Mouse (Mus musculus): ENCODE measurements around the gene Ccnl1. TPM values are rescaled to one million over a fixed set of nuclear protein-coding genes. Genes with fewer than 3 reads are reported as not detected.
A peak's percentile ranks its signal among the peaks of the same experiment; 100 is the strongest.

Ccnl1 gene
- polyA plus RNA-seq, 1 experiment from 2014 or later = 80.2 TPM

- no peak for ATAC-seq (ENCODE audit: low read depth)
- no peak overlapping the region for H3K9ac ChIP-seq (replicated peaks; ENCODE audit: low read depth, low read length)
- H3K27ac ChIP-seq (ENCODE audit: low read depth, low read length) = no peak overlapping the region
- no peaks in the 10 kb centered on the region for H3K4me1 ChIP-seq (ENCODE audit: control insufficient read depth, insufficient read depth, low read length)
- H3K4me3 ChIP-seq (ENCODE audit: low read depth, low read length) = no peak overlapping the region
- no peaks in the 10 kb centered on the region for H3K27me3 ChIP-seq (ENCODE audit: control insufficient read depth, insufficient read depth, low read length)
- WGBS = 85% methylated on average over 8 of the region's 8 CpGs
- H3K36me3 ChIP-seq (ENCODE audit: control insufficient read depth, insufficient read depth, low read length) = no peaks in the 10 kb centered on the region
- no peak overlapping the region for H3K4me2 ChIP-seq (ENCODE audit: low read depth, low read length)
- no peaks in the 10 kb centered on the region for H3K9me3 ChIP-seq (ENCODE audit: control insufficient read depth, low read length)
Measured at GRCm38 (mm10) chr3:65988711-65989495, 30.9 kb upstream of the Ccnl1 start.

- 32% methylated on average over 3 of the region's 3 CpGs for WGBS
- Histone ChIP-seq H3K9me3 (ENCODE audit: control insufficient read depth, low read length) (no peaks in the 10 kb centered on the region), H3K4me3 (ENCODE audit: low read depth, low read length) (no peak overlapping the region), H3K27ac (ENCODE audit: low read depth, low read length) (no peak overlapping the region), H3K27me3 (ENCODE audit: control insufficient read depth, insufficient read depth, low read length) (no peaks in the 10 kb centered on the region), H3K9ac (replicated peaks; ENCODE audit: low read depth, low read length) (no peak overlapping the region), H3K4me1 (ENCODE audit: control insufficient read depth, insufficient read depth, low read length) (peaks cover 4% of the 10 kb centered on the region; the same call in 1 of the 2 replicates), H3K4me2 (ENCODE audit: low read depth, low read length) (no peak overlapping the region), H3K36me3 (ENCODE audit: control insufficient read depth, insufficient read depth, low read length) (no peaks in the 10 kb centered on the region)
- no peak for ATAC-seq (ENCODE audit: low read depth)
Measured at GRCm38 (mm10) chr3:65976296-65976695, 18.2 kb upstream of the Ccnl1 start.

GRCm38 (mm10) chr3:65975317-65975716 is 17.3 kb upstream of the Ccnl1 start:
- under 1% methylated on average over 5 of the region's 5 CpGs for WGBS
- Histone ChIP-seq H3K27me3 (ENCODE audit: control insufficient read depth, insufficient read depth, low read length) (no peaks in the 10 kb centered on the region), H3K4me2 (ENCODE audit: low read depth, low read length) (peak overlapping the region; percentile 72), H3K9me3 (ENCODE audit: control insufficient read depth, low read length) (no peaks in the 10 kb centered on the region), H3K4me1 (ENCODE audit: control insufficient read depth, insufficient read depth, low read length) (peaks cover 4% of the 10 kb centered on the region; the same call in 1 of the 2 replicates), H3K4me3 (ENCODE audit: low read depth, low read length) (peak overlapping the region; percentile 66), H3K9ac (replicated peaks; ENCODE audit: low read depth, low read length) (peak overlapping the region; percentile 87; the same call in 1 of the 2 replicates), H3K27ac (ENCODE audit: low read depth, low read length) (peak overlapping the region; percentile 98), H3K36me3 (ENCODE audit: control insufficient read depth, insufficient read depth, low read length) (no peaks in the 10 kb centered on the region)
- ATAC-seq (ENCODE audit: low read depth) = peak; percentile 32

GRCm38 (mm10) chr3:65974232-65975058 is 16.4 kb upstream of the Ccnl1 start:
- ATAC-seq (ENCODE audit: low read depth) = peak; percentile 97
- H3K4me1 ChIP-seq (ENCODE audit: control insufficient read depth, insufficient read depth, low read length) = peaks cover 4% of the 10 kb centered on the region; the same call in 1 of the 2 replicates
- H3K36me3 ChIP-seq (ENCODE audit: control insufficient read depth, insufficient read depth, low read length) = no peaks in the 10 kb centered on the region
- H3K9me3 ChIP-seq (ENCODE audit: control insufficient read depth, low read length) = no peaks in the 10 kb centered on the region
- peak overlapping the region; percentile 98 for H3K27ac ChIP-seq (ENCODE audit: low read depth, low read length)
- peak overlapping the region; percentile 66 for H3K4me3 ChIP-seq (ENCODE audit: low read depth, low read length)
- no peaks in the 10 kb centered on the region for H3K27me3 ChIP-seq (ENCODE audit: control insufficient read depth, insufficient read depth, low read length)
- under 1% methylated on average over 43 of the region's 43 CpGs for WGBS
- H3K9ac ChIP-seq (replicated peaks; ENCODE audit: low read depth, low read length) = peak overlapping the region; percentile 87
- H3K4me2 ChIP-seq (ENCODE audit: low read depth, low read length) = peak overlapping the region; percentile 72

GRCm38 (mm10) chr3:65973501-65974231 is 15.6 kb upstream of the Ccnl1 start:
- no peaks in the 10 kb centered on the region for H3K27me3 ChIP-seq (ENCODE audit: control insufficient read depth, insufficient read depth, low read length)
- WGBS = 44% methylated on average over 8 of the region's 8 CpGs
- ATAC-seq (ENCODE audit: low read depth) = no peak
- no peaks in the 10 kb centered on the region for H3K9me3 ChIP-seq (ENCODE audit: control insufficient read depth, low read length)
- H3K4me1 ChIP-seq (ENCODE audit: control insufficient read depth, insufficient read depth, low read length) = peaks cover 4% of the 10 kb centered on the region; the same call in 1 of the 2 replicates
- peak overlapping the region; percentile 72 for H3K4me2 ChIP-seq (ENCODE audit: low read depth, low read length)
- peak overlapping the region; percentile 87 for H3K9ac ChIP-seq (replicated peaks; ENCODE audit: low read depth, low read length)
- H3K27ac ChIP-seq (ENCODE audit: low read depth, low read length) = peak overlapping the region; percentile 98
- no peaks in the 10 kb centered on the region for H3K36me3 ChIP-seq (ENCODE audit: control insufficient read depth, insufficient read depth, low read length)
- H3K4me3 ChIP-seq (ENCODE audit: low read depth, low read length) = peak overlapping the region; percentile 66

GRCm38 (mm10) chr3:65969196-65969595 is 11.1 kb upstream of the Ccnl1 start:
- no peaks in the 10 kb centered on the region for H3K27me3 ChIP-seq (ENCODE audit: control insufficient read depth, insufficient read depth, low read length)
- no peak overlapping the region for H3K27ac ChIP-seq (ENCODE audit: low read depth, low read length)
- H3K4me2 ChIP-seq (ENCODE audit: low read depth, low read length) = no peak overlapping the region
- no peak overlapping the region for H3K4me3 ChIP-seq (ENCODE audit: low read depth, low read length)
- H3K9ac ChIP-seq (replicated peaks; ENCODE audit: low read depth, low read length) = no peak overlapping the region
- H3K36me3 ChIP-seq (ENCODE audit: control insufficient read depth, insufficient read depth, low read length) = no peaks in the 10 kb centered on the region
- no peaks in the 10 kb centered on the region for H3K4me1 ChIP-seq (ENCODE audit: control insufficient read depth, insufficient read depth, low read length)
- no peaks in the 10 kb centered on the region for H3K9me3 ChIP-seq (ENCODE audit: control insufficient read depth, low read length)
- 88% methylated on average over 3 of the region's 3 CpGs for WGBS
- ATAC-seq (ENCODE audit: low read depth) = no peak

GRCm38 (mm10) chr3:65966360-65966759 is 8.3 kb upstream of the Ccnl1 start:
- H3K27ac ChIP-seq (ENCODE audit: low read depth, low read length) = no peak overlapping the region
- no peaks in the 10 kb centered on the region for H3K4me1 ChIP-seq (ENCODE audit: control insufficient read depth, insufficient read depth, low read length)
- no peaks in the 10 kb centered on the region for H3K27me3 ChIP-seq (ENCODE audit: control insufficient read depth, insufficient read depth, low read length)
- 79% methylated on average over 1 of the region's 1 CpGs for WGBS
- no peak overlapping the region for H3K4me3 ChIP-seq (ENCODE audit: low read depth, low read length)
- H3K36me3 ChIP-seq (ENCODE audit: control insufficient read depth, insufficient read depth, low read length) = no peaks in the 10 kb centered on the region
- no peak overlapping the region for H3K9ac ChIP-seq (replicated peaks; ENCODE audit: low read depth, low read length)
- ATAC-seq (ENCODE audit: low read depth) = no peak
- no peaks in the 10 kb centered on the region for H3K9me3 ChIP-seq (ENCODE audit: control insufficient read depth, low read length)
- H3K4me2 ChIP-seq (ENCODE audit: low read depth, low read length) = no peak overlapping the region

- no peak overlapping the region for H3K27ac ChIP-seq (ENCODE audit: low read depth, low read length)
- H3K9ac ChIP-seq (replicated peaks; ENCODE audit: low read depth, low read length) = no peak overlapping the region
- H3K27me3 ChIP-seq (ENCODE audit: control insufficient read depth, insufficient read depth, low read length) = no peaks in the 10 kb centered on the region
- no peaks in the 10 kb centered on the region for H3K36me3 ChIP-seq (ENCODE audit: control insufficient read depth, insufficient read depth, low read length)
- H3K9me3 ChIP-seq (ENCODE audit: control insufficient read depth, low read length) = no peaks in the 10 kb centered on the region
- H3K4me1 ChIP-seq (ENCODE audit: control insufficient read depth, insufficient read depth, low read length) = no peaks in the 10 kb centered on the region
- no peak overlapping the region for H3K4me2 ChIP-seq (ENCODE audit: low read depth, low read length)
- 81% methylated on average over 4 of the region's 4 CpGs for WGBS
- H3K4me3 ChIP-seq (ENCODE audit: low read depth, low read length) = no peak overlapping the region
- no peak for ATAC-seq (ENCODE audit: low read depth)
Measured at GRCm38 (mm10) chr3:65962270-65962930, 4.4 kb upstream of the Ccnl1 start.

All from neural tube, embryonic 14.5 days (tissue).